Mouse (Mus musculus): ENCODE results near the gene Sgce.
"Not testable (repeated sequence)": the region's sequence is repeated elsewhere in the genome, so short reads cannot be mapped to it uniquely, and the experiment has no call there.

Gene Sgce

GRCm38 (mm10) chr6:4694672-4695231 lies 52.3 kb downstream of the Sgce start:
- Histone ChIP-seq H3K36me3 (ENCODE audit: control insufficient read depth, insufficient read depth, low read length, poor library complexity, severe bottlenecking) (no peaks in the 10 kb centered on the region), H3K27me3 (ENCODE audit: control insufficient read depth, insufficient read depth, low read length, poor library complexity, severe bottlenecking) (no peaks in the 10 kb centered on the region)
- DNase-seq (ENCODE audit: low read depth, low spot score): no peak

- Histone ChIP-seq H3K27me3 (ENCODE audit: control insufficient read depth, insufficient read depth, low read length, poor library complexity, severe bottlenecking) (no peaks in the 10 kb centered on the region), H3K36me3 (ENCODE audit: control insufficient read depth, insufficient read depth, low read length, poor library complexity, severe bottlenecking) (no peaks in the 10 kb centered on the region)
- no peak for DNase-seq (ENCODE audit: low read depth, low spot score)
Measured at GRCm38 (mm10) chr6:4693544-4693943, 53.5 kb downstream of the Sgce start.

DNA sequence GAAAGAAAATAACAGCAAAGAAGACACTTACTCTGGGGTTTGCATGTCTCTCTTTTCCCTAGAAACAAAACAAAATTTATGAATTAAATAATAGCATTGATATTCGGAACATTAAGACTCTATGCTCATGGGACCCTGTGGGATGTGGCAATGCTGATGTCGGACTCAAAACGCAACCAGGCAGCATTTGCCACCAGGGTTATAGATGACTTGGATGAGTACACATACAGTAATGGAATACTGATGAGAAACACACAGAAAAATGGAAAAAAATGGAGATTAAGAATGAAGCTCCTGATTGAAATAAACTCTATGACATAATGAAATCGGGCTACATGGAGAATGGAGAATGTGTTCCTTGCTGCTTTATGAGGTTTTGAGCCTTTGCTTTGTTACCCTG lies 56.6 kb downstream of the Sgce start:
- no peak for DNase-seq (ENCODE audit: low read depth, low spot score)
- no peaks in the 10 kb centered on the region for H3K27me3 ChIP-seq (ENCODE audit: control insufficient read depth, insufficient read depth, low read length, poor library complexity, severe bottlenecking)
- H3K36me3 ChIP-seq (ENCODE audit: control insufficient read depth, insufficient read depth, low read length, poor library complexity, severe bottlenecking): no peaks in the 10 kb centered on the region

DNA sequence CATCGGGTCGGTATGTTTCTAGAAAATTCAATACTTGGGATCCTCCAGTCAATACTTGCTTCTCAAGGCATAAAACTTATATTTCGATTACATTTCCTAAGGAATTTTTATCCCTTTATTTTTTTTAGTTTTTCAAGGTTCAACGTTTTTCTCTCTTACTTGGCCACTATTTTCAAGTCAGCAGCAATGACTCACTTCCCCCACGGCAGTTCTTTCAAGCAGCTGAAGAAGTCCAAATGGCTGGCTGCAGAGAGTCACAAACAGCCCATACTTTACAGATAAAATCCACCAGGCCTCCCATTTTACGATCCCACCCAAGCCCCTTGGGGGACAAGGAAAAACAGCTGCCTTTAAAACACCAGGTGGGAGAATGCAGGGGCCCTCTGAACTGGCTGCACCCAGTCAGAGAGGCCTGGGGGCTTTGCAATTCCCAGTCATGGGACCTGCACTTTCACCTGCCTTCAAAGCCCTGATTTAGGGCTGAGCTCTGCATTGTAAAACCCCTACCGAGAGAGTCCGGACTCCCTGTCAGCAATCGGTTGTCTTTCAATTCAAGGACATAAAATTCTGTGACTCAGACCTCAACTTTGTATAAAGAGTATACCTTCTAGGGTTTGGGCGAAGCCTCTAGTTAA lies 62.2 kb downstream of the Sgce start:
- Histone ChIP-seq H3K36me3 (ENCODE audit: control insufficient read depth, insufficient read depth, low read length, poor library complexity, severe bottlenecking) (no peaks in the 10 kb centered on the region), H3K27me3 (ENCODE audit: control insufficient read depth, insufficient read depth, low read length, poor library complexity, severe bottlenecking) (no peaks in the 10 kb centered on the region)
- no peak for DNase-seq (ENCODE audit: low read depth, low spot score)

DNA sequence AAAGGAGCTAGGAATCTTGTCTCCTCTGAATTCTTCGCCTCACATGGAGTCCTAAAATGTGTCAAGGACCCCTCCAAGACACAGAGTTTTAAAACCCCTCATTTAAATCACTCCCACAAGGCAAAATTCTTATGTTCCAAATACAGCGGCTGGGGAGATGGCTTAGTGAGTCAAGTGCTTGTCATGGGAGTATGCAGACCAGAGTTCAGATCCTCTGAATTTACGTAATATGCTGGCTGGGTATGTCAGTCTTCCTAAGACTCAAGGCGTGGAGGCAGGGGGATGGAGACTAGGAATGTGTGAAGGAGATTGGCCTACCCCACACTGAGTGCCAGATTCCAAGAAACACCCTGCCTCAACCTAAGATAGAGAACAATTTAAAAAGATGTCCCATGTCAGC lies 66.4 kb downstream of the Sgce start:
- Histone ChIP-seq H3K36me3 (ENCODE audit: control insufficient read depth, insufficient read depth, low read length, poor library complexity, severe bottlenecking) (no peaks in the 10 kb centered on the region), H3K27me3 (ENCODE audit: control insufficient read depth, insufficient read depth, low read length, poor library complexity, severe bottlenecking) (no peaks in the 10 kb centered on the region)
- no peak for DNase-seq (ENCODE audit: low read depth, low spot score)

DNA sequence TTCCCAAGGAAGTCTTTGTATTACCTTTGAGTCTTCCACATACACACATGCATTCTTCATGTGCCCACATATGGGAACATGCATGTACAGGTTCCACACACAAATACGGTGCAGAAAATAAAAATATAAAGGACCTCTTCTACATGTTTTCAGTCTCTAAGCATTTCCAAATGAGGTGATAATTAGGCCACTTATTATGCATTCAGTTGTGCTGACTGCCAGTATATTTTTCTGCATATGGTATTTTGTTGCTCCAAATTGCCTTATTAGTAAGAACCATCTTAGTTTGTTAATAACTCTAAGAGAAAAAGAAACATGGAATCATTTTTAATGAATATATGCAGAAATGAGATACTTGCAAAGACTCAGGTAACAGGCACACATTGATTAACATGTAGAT lies 67.0 kb downstream of the Sgce start:
- Histone ChIP-seq H3K27me3 (ENCODE audit: control insufficient read depth, insufficient read depth, low read length, poor library complexity, severe bottlenecking) (no peaks in the 10 kb centered on the region), H3K36me3 (ENCODE audit: control insufficient read depth, insufficient read depth, low read length, poor library complexity, severe bottlenecking) (no peaks in the 10 kb centered on the region)
- no peak for DNase-seq (ENCODE audit: low read depth, low spot score)

GRCm38 (mm10) chr6:4677356-4677761 lies 69.6 kb downstream of the Sgce start:
- Histone ChIP-seq H3K36me3 (ENCODE audit: control insufficient read depth, insufficient read depth, low read length, poor library complexity, severe bottlenecking) (no peaks in the 10 kb centered on the region), H3K27me3 (ENCODE audit: control insufficient read depth, insufficient read depth, low read length, poor library complexity, severe bottlenecking) (no peaks in the 10 kb centered on the region)
- no peak for DNase-seq (ENCODE audit: low read depth, low spot score)

- H3K27me3 ChIP-seq (ENCODE audit: control insufficient read depth, insufficient read depth, low read length, poor library complexity, severe bottlenecking): no peaks in the 10 kb centered on the region
- no peak for DNase-seq (ENCODE audit: low read depth, low spot score)
- no peaks in the 10 kb centered on the region for H3K36me3 ChIP-seq (ENCODE audit: control insufficient read depth, insufficient read depth, low read length, poor library complexity, severe bottlenecking)
Measured at GRCm38 (mm10) chr6:4665154-4665553, 81.9 kb downstream of the Sgce start.

- Histone ChIP-seq H3K27me3 (ENCODE audit: control insufficient read depth, insufficient read depth, low read length, poor library complexity, severe bottlenecking) (no peaks in the 10 kb centered on the region), H3K36me3 (ENCODE audit: control insufficient read depth, insufficient read depth, low read length, poor library complexity, severe bottlenecking) (no peaks in the 10 kb centered on the region)
- no peak for DNase-seq (ENCODE audit: low read depth, low spot score)
Measured at GRCm38 (mm10) chr6:4664313-4664712, 82.7 kb downstream of the Sgce start.

- Histone ChIP-seq H3K27me3 (ENCODE audit: control insufficient read depth, insufficient read depth, low read length, poor library complexity, severe bottlenecking) (no peaks in the 10 kb centered on the region), H3K36me3 (ENCODE audit: control insufficient read depth, insufficient read depth, low read length, poor library complexity, severe bottlenecking) (no peaks in the 10 kb centered on the region)
- no peak for DNase-seq (ENCODE audit: low read depth, low spot score)
Measured at GRCm38 (mm10) chr6:4663516-4663915, 83.5 kb downstream of the Sgce start.

- DNase-seq (ENCODE audit: low read depth, low spot score): no peak
- Histone ChIP-seq H3K27me3 (ENCODE audit: control insufficient read depth, insufficient read depth, low read length, poor library complexity, severe bottlenecking) (no peaks in the 10 kb centered on the region), H3K36me3 (ENCODE audit: control insufficient read depth, insufficient read depth, low read length, poor library complexity, severe bottlenecking) (no peaks in the 10 kb centered on the region)
Measured at GRCm38 (mm10) chr6:4658861-4659260, 88.1 kb downstream of the Sgce start.

GRCm38 (mm10) chr6:4655924-4656323 lies 91.1 kb downstream of the Sgce start:
- DNase-seq (ENCODE audit: low read depth, low spot score): no peak
- Histone ChIP-seq H3K36me3 (ENCODE audit: control insufficient read depth, insufficient read depth, low read length, poor library complexity, severe bottlenecking) (no peaks in the 10 kb centered on the region), H3K27me3 (ENCODE audit: control insufficient read depth, insufficient read depth, low read length, poor library complexity, severe bottlenecking) (no peaks in the 10 kb centered on the region)

DNA sequence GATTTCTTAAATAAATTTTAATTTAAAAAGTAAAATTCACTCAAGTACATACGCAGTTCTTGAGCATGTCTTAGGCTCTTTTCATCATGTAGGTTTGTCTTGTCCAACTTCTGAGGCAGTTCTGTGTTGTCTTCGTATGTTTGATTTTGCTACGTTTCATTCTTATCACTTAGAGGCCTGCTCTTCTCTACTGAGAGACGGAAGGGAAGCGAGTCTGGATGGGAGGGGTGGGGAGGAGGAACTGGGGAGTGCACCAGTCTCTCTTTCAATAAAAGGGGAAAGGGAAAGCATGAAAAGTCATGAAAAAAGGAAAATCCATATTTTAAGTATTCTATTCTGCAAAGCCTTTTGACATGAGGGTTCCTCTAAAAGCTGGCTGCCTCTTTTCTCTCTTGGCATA lies 91.5 kb downstream of the Sgce start:
- Histone ChIP-seq H3K36me3 (ENCODE audit: control insufficient read depth, insufficient read depth, low read length, poor library complexity, severe bottlenecking) (no peaks in the 10 kb centered on the region), H3K27me3 (ENCODE audit: control insufficient read depth, insufficient read depth, low read length, poor library complexity, severe bottlenecking) (no peaks in the 10 kb centered on the region)
- DNase-seq (ENCODE audit: low read depth, low spot score): no peak

GRCm38 (mm10) chr6:4653741-4654140 lies 93.3 kb downstream of the Sgce start:
- not testable (repeated sequence) for DNase-seq (ENCODE audit: low read depth, low spot score); H3K36me3 ChIP-seq (ENCODE audit: control insufficient read depth, insufficient read depth, low read length, poor library complexity, severe bottlenecking); H3K27me3 ChIP-seq (ENCODE audit: control insufficient read depth, insufficient read depth, low read length, poor library complexity, severe bottlenecking)

- Histone ChIP-seq H3K36me3 (ENCODE audit: control insufficient read depth, insufficient read depth, low read length, poor library complexity, severe bottlenecking) (no peaks in the 10 kb centered on the region), H3K27me3 (ENCODE audit: control insufficient read depth, insufficient read depth, low read length, poor library complexity, severe bottlenecking) (no peaks in the 10 kb centered on the region)
- no peak for DNase-seq (ENCODE audit: low read depth, low spot score)
Measured at GRCm38 (mm10) chr6:4652596-4653134, 94.3 kb downstream of the Sgce start.

DNA sequence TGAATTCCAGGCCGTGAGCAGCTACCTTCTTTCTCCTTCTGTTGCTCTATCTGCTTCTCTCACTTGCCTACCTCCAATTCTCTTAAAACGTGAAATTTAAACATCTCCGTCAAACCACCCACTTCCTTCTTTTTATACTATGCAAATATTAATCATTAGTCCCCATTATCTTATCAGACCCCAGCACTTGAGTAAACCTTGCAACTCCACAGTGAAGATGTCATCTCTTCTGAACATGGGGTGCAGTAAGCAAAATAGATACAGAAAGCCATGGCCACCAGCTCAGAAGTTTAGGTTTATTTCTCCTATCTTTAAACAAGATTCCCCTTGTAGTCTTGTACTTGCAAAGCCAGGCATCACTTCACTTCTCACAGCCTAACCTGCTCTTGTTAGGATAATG lies 99.7 kb downstream of the Sgce start:
- no peak for DNase-seq (ENCODE audit: low read depth, low spot score)
- Histone ChIP-seq H3K27me3 (ENCODE audit: control insufficient read depth, insufficient read depth, low read length, poor library complexity, severe bottlenecking) (no peaks in the 10 kb centered on the region), H3K36me3 (ENCODE audit: control insufficient read depth, insufficient read depth, low read length, poor library complexity, severe bottlenecking) (no peaks in the 10 kb centered on the region; the same call in 1 of the 2 replicates)
